Comparison of ENCODE assay signal across 9 mouse cellular contexts in genomic region chr11:104230066-104230778, GRCm38 (mm10). TPM values are rescaled to one million over a fixed set of nuclear protein-coding genes. Genes with fewer than 3 reads are reported as not detected.
A peak's percentile ranks its signal among the peaks of the same experiment; 100 is the strongest.
DNase-seq lines count a peak whose midpoint lies in the region; ATAC-seq lines count a peak whose summit lies in the region.
"Had no signal": no experiment of that assay in that cellular context is flagged by ENCODE, and none has a peak within 500 bp of the region (broad histone marks: within the 10 kb centered on the region; RNA-seq: fewer than 3 reads in every experiment).

No protein-coding gene starts in this region.

- peak overlapping the region; percentile 100 for H3K4me2 ChIP-seq in heart, embryonic 13.5 days
- peak overlapping the region; percentile 99 for H3K4me2 ChIP-seq in embryonic facial prominence, embryonic 14.5 days (ENCODE audit: low read depth, low read length)
- peak overlapping the region; percentile 93 for H3K4me2 ChIP-seq in midbrain, embryonic 11.5 days

- H3K36me3 ChIP-seq in heart, embryonic 13.5 days: no peaks in the 10 kb centered on the region
- H3K36me3 ChIP-seq in embryonic facial prominence, embryonic 14.5 days (ENCODE audit: control insufficient read depth, insufficient read depth, low read length): no peaks in the 10 kb centered on the region
- no peaks in the 10 kb centered on the region for H3K36me3 ChIP-seq in midbrain, embryonic 11.5 days (ENCODE audit: control insufficient read depth, insufficient read depth, low read length)

- intact Hi-C loops in heart, postnatal 14 days (cut with DNase I): loop anchor here (2.0 to 10.0 kb wide), 2 partner anchors 49 to 215 kb away; no protein-coding TSS in a partner anchor

- H3K9me3 ChIP-seq in heart, embryonic 13.5 days: no peaks in the 10 kb centered on the region
- no peaks in the 10 kb centered on the region for H3K9me3 ChIP-seq in embryonic facial prominence, embryonic 14.5 days (ENCODE audit: control insufficient read depth, low read length)
- no peaks in the 10 kb centered on the region for H3K9me3 ChIP-seq in midbrain, embryonic 11.5 days (ENCODE audit: control insufficient read depth, low read length)

- no peak for ATAC-seq in heart, embryonic 13.5 days (ENCODE audit: extremely low read depth, insufficient number of reproducible peaks, low FRiP score, low TSS enrichment)
- ATAC-seq in embryonic facial prominence, embryonic 14.5 days (ENCODE audit: low read depth): no peak
- ATAC-seq in midbrain, embryonic 11.5 days (ENCODE audit: low FRiP score): no peak

- peak overlapping the region; percentile 70 for H3K4me3 ChIP-seq in heart, embryonic 13.5 days
- peak overlapping the region; percentile 63 for H3K4me3 ChIP-seq in embryonic facial prominence, embryonic 14.5 days (ENCODE audit: low read depth, low read length)
- H3K4me3 ChIP-seq in midbrain, embryonic 11.5 days (ENCODE audit: low read depth, low read length): peak overlapping the region; percentile 59

- H3K9ac ChIP-seq in heart, embryonic 13.5 days: peak overlapping the region; percentile 83
- H3K9ac ChIP-seq in embryonic facial prominence, embryonic 14.5 days (ENCODE audit: low read depth, low read length): peak overlapping the region; percentile 76; the same call in 1 of the 2 replicates
- H3K9ac ChIP-seq in midbrain, embryonic 11.5 days (ENCODE audit: low read length): peak overlapping the region; percentile 86

- H3K27me3 ChIP-seq in heart, embryonic 13.5 days (replicated peaks): peaks cover 66% of the 10 kb centered on the region
- peaks cover 51% of the 10 kb centered on the region for H3K27me3 ChIP-seq in embryonic facial prominence, embryonic 14.5 days (replicated peaks; ENCODE audit: control insufficient read depth, insufficient read depth, low read length)
- peaks cover 38% of the 10 kb centered on the region for H3K27me3 ChIP-seq in midbrain, embryonic 11.5 days (ENCODE audit: control insufficient read depth, insufficient read depth, low read length)

- no peak for DNase-seq in heart, postnatal 14 days
- DNase-seq in embryonic facial prominence, embryonic 14.5 days (ENCODE audit: low spot score): no peak
- peak; percentile 56 for DNase-seq in kidney, adult 11 months
- peak; percentile 94 for DNase-seq in midbrain, embryonic 11.5 days (ENCODE audit: low spot score, missing footprints)
- no peak for DNase-seq in adipocyte (ENCODE audit: low spot score)
- DNase-seq in frontal cortex, postnatal 25 days (ENCODE audit: low spot score in 2 of 2): no peak
- DNase-seq in right cerebral cortex, postnatal 4 days: no peak

- 13% methylated on average over 9 of the region's 9 CpGs for WGBS in heart, embryonic 13.5 days
- 10% methylated on average over 9 of the region's 9 CpGs for whole genome bisulfite sequencing in embryonic facial prominence, embryonic 14.5 days
- WGBS in midbrain, embryonic 11.5 days: 15% methylated on average over 9 of the region's 9 CpGs

- H3K27ac ChIP-seq in heart, embryonic 13.5 days (replicated peaks): no peak overlapping the region
- no peak overlapping the region; the same call in 1 of the 2 replicates for H3K27ac ChIP-seq in embryonic facial prominence, embryonic 14.5 days (replicated peaks; ENCODE audit: low read depth, low read length)
- H3K27ac ChIP-seq in midbrain, embryonic 11.5 days (ENCODE audit: low read depth, low read length): no peak overlapping the region

- peaks cover 32% of the 10 kb centered on the region for H3K4me1 ChIP-seq in heart, embryonic 13.5 days
- H3K4me1 ChIP-seq in embryonic facial prominence, embryonic 14.5 days (ENCODE audit: control insufficient read depth, insufficient read depth, low read length): peaks cover 11% of the 10 kb centered on the region; the same call in 1 of the 2 replicates
- peaks cover 22% of the 10 kb centered on the region for H3K4me1 ChIP-seq in midbrain, embryonic 11.5 days (ENCODE audit: control insufficient read depth, insufficient read depth, low read length)

RNA-seq across cellular contexts. Expression of gene Mapt, which starts 1.0 kb away (rescaled TPM):
- polyA plus RNA-seq in heart, embryonic 13.5 days (2015; fragmentation: Nextera tagmentation; extraction: Ambion mirVana): 1.1 and 1.2 TPM in 2 replicates
- total RNA-seq in heart, postnatal 14 days (2021): 10 to 100 TPM; 51.5 to 54.4 TPM
- 26.5 and 27.2 TPM in 2 replicates for polyA plus RNA-seq in embryonic facial prominence, embryonic 14.5 days (2014; fragmentation: Nextera tagmentation; extraction: Ambion mirVana)
- 70.9 and 71.6 TPM in 2 replicates for polyA plus RNA-seq in midbrain, embryonic 11.5 days (2014; fragmentation: Nextera tagmentation; extraction: Ambion mirVana)

RNA-seq across cellular contexts. Expression of gene Sppl2c, which starts 44.1 kb away (rescaled TPM):
- polyA plus RNA-seq in heart, embryonic 13.5 days (2015; fragmentation: Nextera tagmentation; extraction: Ambion mirVana): not detected in 2 replicates
- total RNA-seq in heart, postnatal 14 days (2021): not detected
- polyA plus RNA-seq in embryonic facial prominence, embryonic 14.5 days (2014; fragmentation: Nextera tagmentation; extraction: Ambion mirVana): not detected in 2 replicates
- not detected in 2 replicates for polyA plus RNA-seq in midbrain, embryonic 11.5 days (2014; fragmentation: Nextera tagmentation; extraction: Ambion mirVana)
- polyA plus RNA-seq: small intestine, adult 2 months had no signal

Comparison
In these comparisons a context has a peak if more than half of its experiments do, and no peak if none do; other contexts are left out.
1. DNase-seq: peak in kidney, adult 11 months (single experiment) and midbrain, embryonic 11.5 days (single experiment); none in heart, postnatal 14 days (0 of 2), embryonic facial prominence, embryonic 14.5 days (single experiment), adipocyte (single experiment), frontal cortex, postnatal 25 days (0 of 2) and right cerebral cortex, postnatal 4 days (single experiment).
2. RNA of gene Mapt, which starts 1.0 kb away (polyA plus RNA-seq): 70.9 to 71.6 TPM in midbrain, embryonic 11.5 days and 26.5 to 27.2 TPM in embryonic facial prominence, embryonic 14.5 days; 1.1 to 1.2 TPM in heart, embryonic 13.5 days; every median in the first group is over 10 times any median in the second.
3. Peak in every context shown above with its lines, with median percentiles within 50 percentile points of each other: H3K4me2 ChIP-seq, H3K4me3 ChIP-seq and H3K9ac ChIP-seq.